Mouse (Mus musculus): Measurements from ENCODE around the gene Lmf2.

Gene Lmf2

DNA sequence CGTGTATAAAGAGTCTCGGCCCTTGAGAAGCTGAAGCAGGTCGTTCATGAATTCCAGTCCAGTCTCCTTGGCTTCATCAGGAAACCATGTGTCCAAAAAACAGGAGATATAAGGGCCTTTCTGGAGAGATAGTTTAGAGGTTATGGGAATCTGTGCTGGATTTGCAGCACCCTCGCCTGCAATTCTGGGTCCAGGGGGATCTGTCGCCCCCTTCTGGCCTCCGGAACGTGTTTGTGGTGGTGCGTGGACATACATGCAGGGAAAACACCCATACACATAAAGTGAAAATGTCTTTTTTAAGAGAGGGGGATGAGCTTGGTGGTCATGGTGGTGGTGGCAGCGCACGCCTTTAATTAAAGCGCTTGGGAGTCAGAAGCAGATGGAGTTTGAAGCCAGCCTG is 39.3 kb downstream of the Lmf2 start:
- DNase-seq (ENCODE audit: low spot score in 2 of 2), result no peak

DNA sequence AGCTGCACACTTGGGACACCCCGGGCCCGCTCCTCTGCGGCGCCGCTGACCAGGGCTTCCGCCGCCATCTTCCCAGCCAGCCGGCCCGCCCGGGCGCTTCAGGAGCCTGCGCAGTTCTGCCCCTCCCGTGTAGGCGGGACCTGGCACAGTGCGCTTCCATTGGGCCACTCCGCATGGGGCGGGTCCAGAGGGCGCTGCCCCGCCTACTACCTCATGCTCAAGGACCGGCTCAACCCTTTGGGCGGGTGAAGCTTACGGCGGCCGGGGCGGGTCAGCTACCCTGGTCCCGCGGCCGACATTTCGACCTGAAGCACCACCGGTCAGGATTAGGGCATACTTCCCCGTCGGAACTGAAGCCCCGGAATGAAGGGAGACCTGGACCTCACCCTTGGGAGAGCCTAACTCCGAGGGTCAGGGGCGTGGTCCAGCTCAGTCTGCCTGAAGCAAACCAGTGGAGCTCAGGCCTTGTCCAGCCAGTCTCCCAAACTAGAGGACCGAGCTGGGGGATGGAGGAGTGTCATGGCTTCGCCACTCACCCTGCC is 40.2 kb downstream of the Lmf2 start, which contains the start of gene Sbf1:
Gene Sbf1, minus strand, starts transcription at position 122 of the 542 bp plus-strand sequence.
- DNase-seq (ENCODE audit: low spot score in 2 of 2), result peak; percentile 86 to 92

DNA sequence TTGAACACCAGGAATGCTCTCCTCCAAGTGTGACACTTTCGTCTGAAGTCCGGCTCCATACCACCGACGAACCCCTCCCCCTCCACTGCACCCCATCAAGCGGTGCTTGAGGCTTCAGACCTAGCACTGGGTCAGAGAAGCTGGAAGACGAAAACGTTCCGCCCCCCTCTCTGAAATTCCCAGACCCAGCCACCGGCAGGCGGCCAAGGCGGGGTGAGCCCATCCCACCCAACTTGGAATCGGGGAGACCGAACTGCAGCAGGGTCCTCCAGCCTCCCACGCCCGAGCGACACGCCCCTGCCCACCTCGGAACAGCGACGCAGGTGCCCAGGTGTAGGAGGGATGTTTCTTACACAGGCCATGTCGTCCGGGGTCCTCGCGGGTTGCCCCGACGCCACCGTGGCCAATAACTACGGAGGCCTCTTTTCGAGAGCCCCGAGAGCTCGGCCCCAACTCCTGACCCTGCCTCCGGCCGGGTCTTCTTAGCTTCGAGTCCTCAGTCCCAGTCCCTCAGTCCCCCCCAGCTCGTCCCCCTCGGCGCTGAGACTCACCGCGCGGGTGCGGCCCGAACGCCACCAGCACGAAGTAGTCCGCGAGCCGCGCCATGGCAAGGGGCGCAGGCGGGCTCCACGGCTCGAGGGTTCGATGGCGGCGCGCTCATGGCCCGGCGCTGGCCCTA is 40.8 kb downstream of the Lmf2 start:
- DNase-seq (ENCODE audit: low spot score in 2 of 2), result no peak

DNA sequence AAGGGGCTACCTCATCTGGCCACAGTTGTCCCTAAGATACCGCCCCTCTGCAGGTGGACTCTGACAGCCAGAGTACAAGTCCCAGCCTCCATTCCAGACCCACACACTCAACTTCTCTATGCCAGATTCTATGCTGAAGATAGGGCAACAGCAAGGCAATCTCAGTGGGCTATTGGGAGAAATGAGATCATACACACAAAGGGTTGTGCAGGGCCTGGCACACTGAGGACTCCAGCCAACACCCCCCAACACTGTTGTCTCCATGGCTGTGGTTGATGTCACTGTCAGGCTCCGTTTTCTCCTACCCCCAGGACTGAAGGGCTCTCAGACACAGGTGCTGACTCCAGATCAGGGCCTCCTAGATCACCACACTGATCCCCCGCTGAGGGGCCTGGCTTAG is 41.4 kb downstream of the Lmf2 start:
- DNase-seq (ENCODE audit: low spot score in 2 of 2), result no peak

DNA sequence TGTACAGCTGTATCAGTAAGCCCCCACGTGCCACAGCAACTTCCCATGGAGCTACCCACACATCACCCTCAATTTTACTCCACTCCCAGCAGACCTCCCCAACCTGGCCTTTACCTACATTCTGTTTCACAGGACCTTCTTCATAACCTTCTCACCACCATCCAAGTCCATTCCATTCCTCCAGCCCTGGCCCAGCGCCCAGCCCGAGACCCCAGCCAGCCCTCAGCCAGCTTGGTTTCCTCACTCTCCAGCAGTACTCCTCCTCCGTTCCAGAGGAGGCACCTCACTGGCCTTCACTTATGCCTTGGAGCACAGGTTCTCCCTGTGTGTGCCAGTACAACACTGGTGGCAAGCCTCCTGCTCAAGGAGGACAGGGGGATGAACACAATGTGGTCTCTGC is 42.1 kb downstream of the Lmf2 start:
- no peak for DNase-seq (ENCODE audit: low spot score in 2 of 2)

DNA sequence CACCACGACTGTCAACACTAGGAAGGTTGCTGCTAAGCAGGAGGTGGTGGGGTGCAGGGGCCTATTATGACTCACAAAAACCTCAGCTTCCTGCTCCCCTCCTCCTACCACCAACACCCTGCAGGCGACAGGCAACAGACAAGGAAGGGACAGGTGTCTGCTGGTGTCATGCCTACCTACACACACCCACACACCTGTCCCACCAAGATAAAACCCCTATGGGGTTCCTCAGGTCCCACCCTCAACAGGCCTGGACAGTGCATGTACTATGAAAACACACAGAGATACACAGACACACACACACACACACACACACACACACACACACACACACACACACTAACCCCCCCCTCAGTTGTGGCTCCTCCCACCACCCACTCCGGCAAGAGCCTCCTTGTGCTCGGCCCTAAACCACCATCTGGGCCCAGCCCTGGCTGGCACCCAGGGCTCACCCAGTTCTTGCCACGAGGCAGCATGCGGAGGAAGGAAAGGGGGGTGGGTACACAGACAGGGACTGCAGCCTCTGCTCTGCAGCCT is 45.4 kb downstream of the Lmf2 start:
- no peak for DNase-seq (ENCODE audit: low spot score in 2 of 2)

DNA sequence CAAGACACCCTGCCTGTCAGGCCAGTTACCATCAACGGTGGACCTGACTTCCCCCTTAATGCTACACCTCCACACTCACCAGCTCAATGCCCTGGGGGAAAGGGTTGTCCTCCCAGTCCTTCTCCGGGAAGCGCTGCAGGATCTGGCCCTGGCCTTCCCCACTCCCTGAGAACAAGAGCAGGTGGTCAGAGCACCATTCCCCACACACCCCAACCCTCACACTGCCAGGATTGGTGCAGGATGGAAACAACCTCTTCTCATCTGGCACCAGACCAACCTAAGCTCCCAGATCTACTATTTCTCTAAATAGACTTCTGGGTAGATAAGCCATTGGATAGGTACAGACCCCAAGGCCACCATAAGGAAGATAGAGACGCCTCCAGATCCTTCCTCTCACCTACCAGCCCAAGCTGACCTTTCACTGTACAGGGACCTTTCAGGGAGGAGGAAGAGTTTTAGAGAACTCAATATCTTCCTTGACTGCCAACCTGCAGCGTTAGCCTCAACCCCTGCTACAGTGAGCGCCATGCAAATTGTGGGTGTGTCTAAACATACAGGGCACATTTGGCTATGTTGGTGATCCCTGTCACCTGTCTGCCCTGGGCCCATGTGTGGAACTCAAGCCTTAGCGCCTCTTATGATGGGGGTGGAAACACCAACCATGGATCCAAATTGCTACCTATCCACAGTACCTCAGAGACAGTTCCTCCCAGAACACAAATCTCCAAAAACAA is 46.9 kb downstream of the Lmf2 start:
- DNase-seq (ENCODE audit: low spot score in 2 of 2), result no peak

DNA sequence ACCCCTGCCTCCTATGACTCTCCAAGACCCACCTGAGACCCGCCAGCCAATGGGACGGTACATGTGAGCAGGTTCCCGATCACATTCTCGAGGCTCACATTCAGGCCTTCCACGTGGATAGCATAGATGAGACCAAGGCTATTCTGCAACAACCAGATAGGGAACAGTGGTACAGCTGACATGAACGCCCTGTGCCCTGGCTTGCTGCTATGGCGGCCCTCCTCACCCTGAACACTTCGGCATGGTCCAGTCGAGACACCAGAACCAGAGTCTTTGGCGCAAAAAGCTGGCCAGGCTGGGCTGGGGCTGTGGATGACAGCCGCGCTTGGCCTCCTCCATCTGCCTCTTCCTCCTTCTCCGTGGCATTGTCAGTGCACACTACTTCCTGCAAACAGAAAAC is 48.0 kb downstream of the Lmf2 start:
- DNase-seq (ENCODE audit: low spot score in 2 of 2), result no peak

DNA sequence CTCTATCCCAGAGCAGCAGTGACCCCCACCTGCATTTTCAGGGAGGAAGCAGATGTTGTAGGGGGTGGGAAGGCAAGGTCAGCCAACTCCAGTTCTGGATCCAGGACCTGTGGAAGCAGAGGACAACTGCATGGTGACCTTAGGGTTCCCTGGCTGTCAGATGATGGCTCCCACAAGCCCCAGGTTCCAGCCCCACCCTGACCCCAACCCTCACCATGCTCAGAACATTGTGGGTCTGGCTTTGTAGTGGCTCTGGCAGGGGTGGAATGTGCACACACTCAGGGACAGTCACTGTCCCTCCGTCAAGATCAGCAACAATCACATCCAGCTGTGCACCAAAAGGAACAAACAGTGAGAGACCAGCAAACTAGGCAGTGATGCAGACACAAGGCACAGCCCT is 49.5 kb downstream of the Lmf2 start:
- no peak for DNase-seq (ENCODE audit: low spot score in 2 of 2)

All from frontal cortex, postnatal 25 days (tissue).